Mouse (Mus musculus) urinary bladder, postnatal 4 days (tissue): ENCODE measurements around the gene Sox21.

ENCODE experiments used
- DNase-seq, 2 experiments: peaks; one replicate each; pipeline ENCODE4 v3.0.0; 2021 to 2022; ENCODE audit warnings: low spot score in 2 of 2

Gene Sox21

DNA sequence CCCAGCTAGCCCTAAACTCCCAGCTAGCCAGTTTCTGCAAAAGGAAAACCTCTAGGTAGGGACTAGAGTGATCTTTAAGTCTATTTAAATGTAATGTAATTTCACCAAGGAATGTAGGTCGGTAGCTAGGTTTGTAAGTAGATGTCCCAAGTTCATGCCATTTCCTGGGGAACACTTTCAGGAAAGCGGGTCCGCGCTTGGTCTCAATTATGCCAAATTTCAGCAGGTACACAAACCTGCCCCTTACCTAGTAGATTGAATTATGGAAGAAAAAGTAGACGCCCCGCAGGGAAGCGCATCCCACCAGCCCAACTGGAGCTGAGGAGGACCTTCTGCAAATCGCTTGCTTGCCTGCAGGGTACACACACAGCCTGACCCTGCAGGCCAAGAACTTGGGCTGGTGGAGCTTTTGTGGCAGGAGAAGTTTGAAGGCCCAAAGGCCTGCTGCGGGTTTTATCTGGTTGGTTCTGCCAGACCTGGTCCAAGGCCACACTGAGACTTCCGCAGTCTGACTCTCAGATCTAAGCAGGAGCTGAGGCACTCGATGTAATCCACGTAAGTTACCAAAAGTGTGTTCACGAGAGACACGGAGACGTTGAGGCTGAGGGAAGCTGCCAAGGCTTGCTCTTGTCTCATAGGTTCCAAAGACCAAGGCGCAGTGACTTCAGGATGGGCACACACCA lies 11.6 kb downstream of the Sox21 start:
- no peak for DNase-seq

DNA sequence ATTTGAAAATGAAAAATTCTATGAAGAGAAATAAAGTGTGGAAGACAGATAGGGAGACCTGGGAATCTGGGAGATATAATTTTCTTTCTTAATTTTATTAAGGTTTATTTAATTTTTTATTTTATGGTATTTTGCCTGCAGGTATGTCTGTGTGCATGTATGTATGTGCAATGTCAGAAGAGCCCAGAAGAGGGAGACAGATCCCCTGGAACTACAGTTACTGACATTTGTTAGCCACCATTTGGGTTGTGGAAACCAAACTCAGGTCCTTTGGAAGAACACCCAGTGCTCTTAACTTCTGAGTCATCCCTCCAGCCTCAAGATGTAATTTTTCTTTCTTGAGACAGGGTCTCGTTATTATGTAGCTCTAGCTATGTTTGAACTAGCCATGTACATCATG lies 15.9 kb downstream of the Sox21 start:
- no peak for DNase-seq

DNA sequence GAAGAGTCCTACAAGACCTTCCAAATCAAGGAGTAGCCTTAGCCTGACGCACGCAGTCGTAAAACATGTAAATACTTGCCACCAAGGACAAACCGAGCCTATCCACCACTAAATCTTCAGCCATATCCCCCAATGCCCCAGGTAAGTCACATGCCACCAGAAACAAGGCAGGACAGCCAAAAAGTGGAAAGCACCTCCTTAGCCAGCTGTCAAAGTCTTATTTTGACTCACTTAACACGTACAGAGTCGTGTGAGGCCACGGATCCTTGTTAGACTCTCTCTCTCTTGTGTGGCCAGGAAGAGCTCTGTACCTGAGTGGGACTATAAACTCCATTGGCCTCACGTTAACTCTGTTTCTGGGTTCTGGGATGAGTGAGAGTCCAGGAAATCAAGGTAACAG lies 20.0 kb downstream of the Sox21 start:
- DNase-seq, result no peak

DNA sequence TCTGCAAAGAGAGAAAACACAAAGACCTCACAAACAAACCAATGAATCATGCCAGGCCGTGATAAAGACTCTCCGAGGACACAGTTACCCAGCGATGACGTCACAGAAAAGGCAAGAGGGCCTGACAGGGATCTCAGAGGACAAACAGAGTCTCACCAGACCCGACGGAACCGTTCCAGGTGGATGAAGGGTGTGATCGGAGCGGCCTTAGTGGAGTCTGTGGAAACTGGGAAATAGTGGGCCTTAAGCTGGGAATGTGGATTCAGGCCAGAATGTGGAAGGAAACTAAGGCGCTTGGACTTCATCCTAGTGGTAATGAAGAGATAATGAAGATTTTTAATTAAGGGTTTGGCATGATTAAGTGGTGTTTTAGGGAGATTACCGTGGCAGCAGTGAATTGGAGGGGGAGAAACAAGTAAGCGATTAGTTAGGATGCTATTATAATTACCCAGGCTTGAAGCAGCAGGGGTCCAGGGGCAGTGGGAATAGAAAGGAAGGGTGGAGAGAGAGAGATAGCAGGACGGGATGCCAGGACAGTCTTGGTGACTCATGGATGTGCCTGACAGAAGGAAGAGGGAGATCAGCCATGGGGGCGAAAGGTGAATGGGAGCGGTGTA lies 24.5 kb downstream of the Sox21 start:
- no peak for DNase-seq

DNA sequence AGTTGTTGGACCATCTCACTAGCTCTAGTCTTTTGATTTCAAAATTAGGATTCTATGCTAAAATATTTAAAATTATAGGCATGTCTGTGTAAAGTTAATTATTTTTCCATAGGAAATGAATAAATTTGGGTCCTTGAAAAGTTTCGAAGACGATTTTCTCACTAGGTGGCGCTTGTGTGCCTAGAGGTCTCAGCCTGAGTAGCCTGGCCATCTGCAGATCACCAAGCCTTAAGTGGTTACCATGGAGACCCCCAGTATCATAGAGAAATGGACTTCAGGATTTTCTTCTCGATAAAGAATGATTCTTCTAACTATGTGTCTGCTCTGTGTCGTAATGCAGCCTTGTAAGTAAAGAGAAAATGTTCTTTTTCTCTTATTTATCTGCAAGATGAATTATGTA lies 27.2 kb downstream of the Sox21 start:
- DNase-seq, result no peak

DNA sequence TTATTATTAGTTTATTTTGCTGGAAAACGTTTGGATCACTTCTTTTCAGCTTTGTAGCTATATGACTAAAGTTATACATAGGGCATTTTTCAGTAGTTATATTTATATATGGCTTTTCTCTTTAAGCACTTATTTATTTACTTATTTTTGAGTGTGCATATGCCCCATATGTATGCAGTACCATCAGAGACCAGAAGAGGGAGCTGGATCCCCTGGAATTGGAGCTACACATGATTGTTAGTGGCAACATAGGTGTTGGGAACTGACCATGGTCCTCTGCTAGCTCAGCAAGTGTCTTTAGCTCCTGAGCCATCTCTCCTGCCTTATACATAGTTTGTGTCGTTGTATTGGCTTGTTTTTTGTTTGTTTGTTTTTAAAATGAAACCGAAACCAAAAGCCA lies 29.5 kb downstream of the Sox21 start:
- no peak for DNase-seq

DNA sequence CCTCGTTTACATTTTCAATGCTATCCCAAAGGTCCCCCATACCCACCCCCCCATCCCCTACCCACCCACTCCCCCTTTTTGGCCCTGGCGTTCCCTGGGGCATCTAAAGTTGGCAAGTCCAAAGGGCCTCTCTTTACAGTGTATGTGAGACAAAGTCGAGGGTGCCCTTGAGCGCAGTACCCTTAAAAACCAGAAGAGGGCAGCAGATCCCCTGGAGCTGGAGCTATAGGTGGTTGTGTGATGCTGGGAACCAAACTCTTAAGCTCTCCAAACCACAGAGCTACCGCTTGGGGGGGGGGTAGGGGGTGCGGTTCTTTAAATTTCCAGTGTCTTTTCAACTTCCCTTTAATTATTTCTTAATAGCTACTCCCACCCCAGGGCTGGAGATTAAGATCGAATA lies 33.8 kb downstream of the Sox21 start:
- no peak for DNase-seq

DNA sequence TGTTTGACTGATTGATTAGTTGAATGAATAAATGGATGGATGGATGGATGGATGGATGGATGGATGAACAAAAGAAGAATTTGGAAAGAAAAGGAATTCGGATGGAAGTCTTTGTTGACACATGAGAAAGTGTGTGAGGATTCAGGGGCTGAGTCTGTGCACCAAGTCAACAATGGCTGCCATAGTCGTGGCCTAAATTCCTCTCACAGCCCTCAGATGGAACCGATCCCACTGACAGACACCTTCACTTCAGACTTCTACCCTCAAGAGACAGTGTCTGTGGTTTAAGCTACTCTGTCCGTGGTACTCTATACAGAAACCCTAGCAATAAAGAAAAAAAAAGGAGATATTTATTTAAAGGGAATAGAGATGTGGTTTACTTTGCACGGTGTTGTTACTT lies 34.8 kb downstream of the Sox21 start:
- no peak for DNase-seq

DNA sequence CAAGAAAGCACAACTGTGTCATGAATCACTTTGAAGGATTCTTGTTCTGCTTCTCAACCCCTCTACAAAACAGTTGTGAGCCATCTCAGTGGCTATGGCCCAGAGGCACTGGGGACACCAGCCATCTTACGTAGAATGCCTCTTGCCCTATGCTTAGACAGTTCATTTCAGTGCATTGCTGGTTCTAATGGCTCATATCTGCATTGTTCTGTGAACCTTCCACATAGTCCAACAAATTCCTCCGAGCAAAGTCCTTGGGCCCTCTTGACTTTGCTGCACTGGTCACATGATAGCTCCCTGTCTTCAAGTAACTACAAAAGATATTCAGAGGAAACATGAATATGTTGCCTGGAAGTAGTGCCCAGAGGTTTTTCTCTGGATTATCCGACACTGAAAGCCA lies 36.1 kb downstream of the Sox21 start:
- no peak for DNase-seq

DNA sequence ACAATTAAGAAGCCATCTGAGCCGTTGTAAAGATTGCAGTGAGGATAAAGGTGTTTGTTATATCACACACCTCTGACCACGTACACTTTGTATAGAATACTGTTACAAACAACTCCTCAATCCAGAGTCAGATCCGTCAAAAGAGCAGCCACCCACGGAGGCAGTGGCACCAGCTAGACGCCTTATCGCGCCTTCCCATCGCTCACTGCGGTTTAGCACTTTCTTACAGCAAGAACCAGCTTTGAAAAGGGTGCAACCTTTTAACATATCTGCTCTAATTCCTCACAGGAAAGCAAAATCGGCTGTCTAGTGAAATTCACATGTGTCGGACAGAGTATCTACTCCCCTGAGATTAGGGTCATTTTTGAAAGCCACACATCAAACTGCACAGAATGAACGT lies 39.8 kb downstream of the Sox21 start:
- DNase-seq, result no peak

DNA sequence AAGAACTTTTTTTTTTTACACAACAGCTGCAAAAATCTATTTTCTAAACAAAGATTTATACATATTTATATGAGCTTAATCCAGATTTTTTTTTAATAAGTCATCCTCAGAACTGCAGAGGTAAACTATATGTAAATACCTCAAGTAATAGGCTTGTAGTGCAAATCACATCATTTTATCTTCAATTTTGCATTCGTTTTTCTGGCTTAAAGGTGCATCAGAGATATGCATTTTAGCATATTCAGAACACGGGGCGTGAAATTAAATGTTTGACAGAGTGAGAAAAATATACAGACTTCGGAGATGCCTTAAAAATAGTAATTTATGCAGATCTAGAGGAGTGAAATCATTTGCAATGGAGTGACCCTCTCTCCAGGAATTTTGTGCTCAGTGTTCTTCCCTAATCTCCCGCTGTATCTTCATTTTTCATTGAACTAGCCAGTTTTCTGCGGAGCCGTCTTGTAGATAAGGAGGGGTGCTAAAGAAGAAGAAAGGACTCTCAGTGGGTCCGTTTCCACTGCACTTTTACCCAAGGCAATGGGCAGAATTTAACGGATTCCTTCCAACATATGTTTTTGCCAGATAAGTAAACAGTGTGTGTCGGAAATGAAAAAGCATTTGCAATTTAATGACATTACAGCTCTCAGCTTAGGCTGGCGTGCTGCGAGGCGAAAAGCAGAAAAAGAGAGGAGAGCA lies 42.5 kb downstream of the Sox21 start:
- DNase-seq, result no peak

DNA sequence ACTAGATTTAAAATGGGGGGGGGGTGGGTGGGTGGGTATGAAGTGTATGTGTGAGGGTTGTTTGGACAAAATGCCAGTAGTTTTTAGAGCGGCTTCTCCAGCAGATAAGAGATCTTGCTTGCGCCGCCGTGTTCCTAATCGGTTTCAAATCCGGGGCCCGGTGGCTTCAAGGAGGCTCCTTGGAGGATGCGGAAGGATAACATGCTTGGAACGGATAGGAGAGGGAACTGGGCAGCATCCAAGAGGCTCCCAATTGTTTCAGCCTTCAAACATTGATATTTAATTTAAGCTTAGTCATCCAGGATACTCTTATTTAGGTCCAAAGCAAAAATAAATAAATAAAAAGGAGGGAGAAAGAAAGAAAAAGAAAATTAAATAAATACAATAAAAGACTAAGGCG lies 43.2 kb downstream of the Sox21 start:
- DNase-seq, result no peak

DNA sequence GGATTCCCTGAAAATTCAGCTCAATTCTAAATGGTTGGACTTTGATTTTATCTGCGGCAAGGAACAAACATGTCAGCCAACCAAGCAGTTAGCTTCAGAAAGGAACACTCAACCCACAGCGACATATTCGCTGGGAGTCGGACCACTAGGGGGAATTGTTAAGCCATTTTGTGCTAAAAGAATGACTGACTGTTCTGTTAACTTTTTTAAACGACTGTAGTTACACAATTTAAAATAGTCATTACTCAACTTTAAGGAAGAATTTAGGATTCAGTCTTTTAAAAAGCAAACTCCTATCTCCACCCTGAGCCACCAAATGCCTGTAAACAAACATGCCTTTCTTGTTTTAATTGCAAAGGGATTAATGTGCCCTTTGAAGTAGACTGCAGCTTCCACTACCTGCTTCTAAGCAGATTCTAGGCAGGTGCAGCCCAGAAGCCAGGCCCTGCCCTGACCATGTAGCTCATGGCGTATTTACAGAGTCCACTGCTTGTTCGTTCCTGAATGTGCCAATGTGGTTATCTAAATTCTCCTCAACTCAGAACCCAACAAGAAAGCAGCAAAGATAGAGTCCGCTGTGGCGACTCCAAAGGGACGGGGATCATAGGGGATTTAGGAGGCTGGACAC lies 43.7 kb downstream of the Sox21 start:
- DNase-seq, result no peak

DNA sequence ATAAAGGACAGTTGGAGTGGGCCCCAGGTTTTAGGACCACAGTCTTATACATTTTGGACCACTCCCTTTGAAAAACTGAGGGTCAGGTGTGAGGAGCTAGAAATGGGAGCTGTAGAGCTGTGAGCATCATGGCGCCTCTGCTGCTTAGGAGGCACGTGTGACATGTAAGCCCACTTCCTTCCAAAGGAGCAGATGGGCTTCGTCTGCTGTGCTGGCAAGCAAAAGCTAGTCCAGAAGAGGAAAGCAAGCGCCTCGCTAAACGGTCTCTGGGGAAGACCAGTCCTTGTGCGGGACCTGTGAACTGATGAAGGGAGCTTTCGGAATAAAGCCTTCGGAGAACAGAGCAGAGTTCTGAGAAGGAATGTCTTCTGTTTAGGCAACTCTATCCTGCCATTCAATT lies 45.4 kb downstream of the Sox21 start:
- DNase-seq, result no peak
